Mouse (Mus musculus) fat pad, adult 2 months (tissue): ENCODE measurements around the gene Rrp7a.

Source experiments
- DNase-seq: peaks from one replicate; pipeline ENCODE4 v3.0.0-alpha.2; 2011; ENCODE audit warnings: low read depth, low spot score; ENCODE audit errors: extremely low read depth

Gene Rrp7a

GRCm38 (mm10) chr15:83071752-83072151 is 50.8 kb downstream of the Rrp7a start:
- DNase-seq = no peak

- DNase-seq = no peak
Measured at GRCm38 (mm10) chr15:83070942-83071341, 51.7 kb downstream of the Rrp7a start.

- no peak for DNase-seq
Measured at GRCm38 (mm10) chr15:83068270-83068669, 54.3 kb downstream of the Rrp7a start.

- DNase-seq = no peak
Measured at GRCm38 (mm10) chr15:83065543-83065942, 57.1 kb downstream of the Rrp7a start.
